Mouse (Mus musculus): ENCODE measurements around the gene Gm20388.

The Gm20388 gene

DNA sequence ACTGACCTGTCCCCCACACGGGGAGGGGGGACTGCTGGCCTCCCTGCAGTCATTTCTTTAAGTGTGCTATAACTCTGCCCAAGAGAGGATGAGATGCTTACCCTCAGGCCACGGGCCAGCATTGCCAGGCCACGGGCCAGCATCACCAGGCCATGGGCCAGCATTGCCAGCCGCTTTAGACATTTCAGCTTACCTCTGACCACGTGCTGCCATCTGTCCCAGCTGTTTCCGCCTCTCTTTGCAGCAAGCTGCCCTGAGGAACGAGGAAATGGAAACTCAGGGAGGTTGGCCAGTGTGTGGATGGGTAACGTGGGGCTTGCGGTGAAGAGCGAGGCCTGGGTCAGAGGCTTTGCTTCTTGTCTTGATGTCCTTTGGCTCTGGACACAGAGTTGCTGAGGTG is 770.5 kb downstream of the Gm20388 start:
- DNase-seq, result no peak

DNA sequence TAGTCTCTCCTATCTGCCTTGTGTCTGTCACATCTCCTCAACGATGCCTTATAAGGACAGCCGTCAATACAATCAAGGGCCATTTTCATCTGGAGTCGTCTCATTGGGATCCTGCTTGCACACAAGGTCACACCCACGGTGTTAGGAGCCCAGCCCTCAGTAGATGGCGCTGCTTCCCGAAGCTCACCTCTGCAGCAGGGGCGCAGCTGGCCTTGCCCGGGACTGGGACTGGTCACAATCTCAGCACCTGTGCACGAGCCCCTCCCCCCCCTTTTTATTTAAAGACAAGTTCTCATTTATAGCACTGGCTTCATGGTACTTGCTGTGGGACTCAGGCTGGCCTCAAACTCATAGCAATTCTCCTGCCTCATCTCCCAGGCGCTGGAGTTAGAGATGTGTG is 773.0 kb downstream of the Gm20388 start:
- DNase-seq, result no peak

DNA sequence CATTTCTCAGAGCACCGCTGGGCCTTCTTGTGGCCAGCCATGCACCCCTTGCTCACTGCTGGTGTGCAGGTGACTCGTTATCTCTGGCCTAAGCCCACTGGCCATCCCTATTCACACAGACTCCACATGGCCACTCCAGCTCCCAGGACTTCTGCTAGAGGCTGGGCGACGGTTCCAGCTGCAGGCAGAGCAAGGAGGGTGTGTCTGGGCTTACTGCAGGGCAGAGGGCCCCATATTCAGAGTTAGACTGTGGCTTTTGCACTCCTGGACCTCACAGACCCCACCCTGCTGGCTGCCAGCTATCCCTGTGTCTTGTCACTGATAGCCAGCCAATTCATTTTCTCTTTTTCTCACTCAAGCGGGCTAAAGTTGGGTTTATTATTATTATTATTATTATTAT is 773.4 kb downstream of the Gm20388 start:
- DNase-seq, result no peak

DNA sequence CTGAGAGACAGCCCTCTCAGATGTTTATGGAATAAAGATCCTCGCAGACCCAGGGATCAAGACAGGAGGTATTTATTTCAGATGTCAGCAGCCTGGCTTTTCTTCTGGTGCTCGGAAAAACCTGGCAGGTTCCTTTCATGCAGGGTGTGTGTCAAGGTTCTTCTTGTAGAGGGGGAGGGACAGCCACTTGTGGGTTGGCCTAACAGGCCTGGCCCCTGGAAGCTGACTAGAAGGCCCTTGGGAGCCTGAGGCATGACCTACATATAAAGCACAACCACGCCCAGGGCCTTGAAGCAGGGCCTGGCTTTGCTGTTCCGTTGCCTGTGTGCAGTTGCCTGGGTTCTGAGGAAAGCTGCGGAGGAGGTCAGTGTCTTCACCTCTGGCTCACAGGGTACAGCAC is 774.5 kb downstream of the Gm20388 start:
- no peak for DNase-seq

DNA sequence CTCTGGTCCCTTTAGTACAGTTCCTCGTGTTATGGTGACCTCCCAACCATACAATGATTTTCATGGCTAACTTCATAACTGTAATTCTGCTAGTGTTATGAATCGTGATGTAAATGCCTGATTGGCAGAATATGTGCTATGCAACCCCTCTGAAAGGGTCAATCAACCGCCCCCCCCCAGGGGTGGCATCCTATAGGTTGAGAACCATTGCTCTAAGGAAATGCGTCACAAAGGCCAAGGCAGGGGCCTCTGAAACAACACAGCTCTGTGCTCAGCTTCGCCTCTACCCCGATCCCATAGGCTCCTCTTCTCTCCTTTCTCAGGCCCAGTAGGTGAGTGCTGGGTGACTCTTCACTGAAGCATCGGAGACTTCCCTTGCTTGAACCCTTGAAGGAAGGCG is 775.0 kb downstream of the Gm20388 start:
- no peak for DNase-seq

DNA sequence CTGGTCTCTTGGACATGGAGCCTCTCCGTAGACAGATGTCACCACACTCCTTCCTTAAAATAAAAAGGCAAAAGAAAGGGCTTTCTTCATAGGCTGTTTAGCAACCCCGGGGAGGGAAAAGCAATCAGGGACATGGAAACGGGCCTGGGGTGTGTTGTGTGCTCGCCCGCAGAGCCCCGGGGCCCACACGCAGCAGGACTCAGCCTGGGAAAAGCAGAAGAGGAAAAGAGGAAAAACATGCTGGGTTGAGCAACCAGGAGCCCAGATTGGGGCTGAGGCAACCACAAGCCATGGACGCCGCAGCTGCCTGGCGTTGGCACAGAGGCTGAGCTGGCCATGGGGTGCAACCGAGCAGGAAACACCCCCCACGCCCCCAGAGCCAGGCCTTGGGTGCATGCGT is 775.4 kb downstream of the Gm20388 start:
- DNase-seq, result no peak

DNA sequence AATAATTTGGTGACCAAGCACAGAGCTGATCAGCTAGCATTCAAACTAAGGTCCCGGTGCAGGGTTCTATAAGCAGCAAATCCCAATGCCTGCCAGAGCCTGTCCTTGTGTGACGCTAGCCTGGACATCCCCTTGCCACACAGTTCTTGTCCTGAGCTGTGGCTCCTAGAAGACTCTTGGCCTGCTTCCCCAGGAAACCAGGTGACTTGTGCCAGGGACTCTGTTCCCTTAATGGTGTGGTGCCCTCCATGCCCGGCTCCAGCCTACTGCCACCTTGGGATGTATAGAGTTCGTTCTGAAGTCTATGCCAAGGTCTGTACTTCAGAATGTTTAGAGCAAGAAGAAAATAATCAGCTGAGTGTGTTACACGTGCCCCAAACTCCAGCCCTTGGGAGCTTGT is 775.9 kb downstream of the Gm20388 start:
- DNase-seq, result no peak

DNA sequence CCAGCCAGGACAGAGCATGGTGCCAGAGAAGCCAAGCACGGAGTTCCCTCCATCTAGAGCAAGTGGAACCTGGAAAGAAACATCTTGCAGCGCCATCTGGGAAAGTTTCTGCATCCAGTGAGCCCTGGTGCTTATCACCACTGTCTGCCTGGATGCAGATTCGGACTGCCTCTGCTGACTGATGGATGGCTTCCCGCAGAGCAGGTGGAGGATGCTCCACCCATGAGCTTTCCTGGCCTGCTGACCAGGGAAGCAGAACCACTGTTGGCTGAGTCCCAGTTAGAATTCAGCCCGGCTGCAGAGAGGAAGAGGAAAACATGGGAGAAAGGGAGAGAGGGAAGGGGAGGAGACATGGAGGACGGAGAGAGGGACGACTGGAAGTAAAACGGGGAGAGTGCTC is 777.1 kb downstream of the Gm20388 start:
- DNase-seq, result no peak

DNA sequence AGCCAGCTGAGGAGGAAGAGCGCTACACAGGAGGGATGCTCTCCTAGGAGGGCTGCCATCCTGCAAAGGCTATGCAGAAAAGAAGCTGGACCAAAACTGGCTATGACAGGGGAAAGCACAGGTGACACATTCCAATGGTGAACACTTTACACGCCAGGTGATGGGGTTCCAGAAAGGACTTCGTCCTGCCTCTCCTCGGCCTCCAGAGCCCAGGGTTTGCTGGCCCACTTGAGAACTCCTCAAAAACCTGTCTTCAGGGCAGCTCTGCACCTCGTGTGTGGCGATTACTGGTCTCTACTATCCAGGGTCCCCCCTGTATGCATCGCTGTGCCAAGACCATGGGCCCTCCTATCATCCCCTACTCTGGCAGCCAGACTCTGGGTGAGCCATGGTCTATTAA is 777.9 kb downstream of the Gm20388 start:
- DNase-seq, result no peak

DNA sequence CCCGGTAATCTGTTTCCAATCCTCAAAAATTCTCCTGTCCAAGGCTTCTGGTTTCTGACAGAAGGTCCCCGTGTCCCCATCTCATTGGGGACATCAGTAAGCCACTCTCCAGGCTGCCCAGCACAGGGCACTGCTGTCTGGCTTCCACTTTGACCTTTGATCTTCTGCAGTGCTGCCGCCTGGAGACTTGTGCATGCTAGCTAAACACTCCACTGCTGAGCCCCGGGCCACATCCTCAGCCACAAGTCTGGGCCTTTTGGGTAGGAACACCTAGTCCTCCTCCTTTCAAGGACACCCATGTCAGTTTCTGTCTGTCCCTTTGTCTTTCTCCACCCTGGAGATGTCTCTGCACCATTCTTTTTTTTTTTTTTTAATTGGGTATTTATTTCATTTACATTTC is 782.3 kb downstream of the Gm20388 start:
- DNase-seq, result no peak

DNA sequence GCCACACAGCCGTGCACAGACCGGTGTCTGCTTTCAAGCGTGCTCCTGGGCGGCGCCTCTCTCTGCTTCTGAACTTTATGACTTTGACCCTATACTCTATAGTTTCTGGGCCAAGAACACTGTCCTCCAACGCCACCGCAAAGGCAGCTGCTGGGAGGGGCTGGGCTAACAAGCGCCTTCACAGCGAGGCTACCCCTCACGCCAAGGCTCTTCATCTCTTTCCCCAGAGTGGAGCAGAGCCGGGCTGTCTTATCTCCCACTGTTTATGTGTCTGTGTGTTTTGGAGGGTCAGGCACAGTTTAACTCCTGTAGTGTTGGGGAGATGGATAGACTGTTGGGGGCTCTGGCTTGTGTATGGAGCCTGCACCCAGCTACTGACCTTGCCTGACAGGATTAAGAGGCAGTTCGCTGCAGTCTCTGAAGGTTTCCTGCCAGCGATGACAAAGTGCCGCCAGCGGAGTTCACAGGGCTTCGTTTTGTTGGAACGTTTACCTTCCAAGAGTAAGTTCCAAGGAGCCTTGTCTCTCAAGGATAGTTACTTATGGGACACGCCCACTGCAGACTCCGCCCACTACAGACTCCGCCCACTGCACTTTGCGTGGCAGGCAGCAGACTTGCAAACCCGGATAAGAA is 783.3 kb downstream of the Gm20388 start:
- no peak for DNase-seq

DNA sequence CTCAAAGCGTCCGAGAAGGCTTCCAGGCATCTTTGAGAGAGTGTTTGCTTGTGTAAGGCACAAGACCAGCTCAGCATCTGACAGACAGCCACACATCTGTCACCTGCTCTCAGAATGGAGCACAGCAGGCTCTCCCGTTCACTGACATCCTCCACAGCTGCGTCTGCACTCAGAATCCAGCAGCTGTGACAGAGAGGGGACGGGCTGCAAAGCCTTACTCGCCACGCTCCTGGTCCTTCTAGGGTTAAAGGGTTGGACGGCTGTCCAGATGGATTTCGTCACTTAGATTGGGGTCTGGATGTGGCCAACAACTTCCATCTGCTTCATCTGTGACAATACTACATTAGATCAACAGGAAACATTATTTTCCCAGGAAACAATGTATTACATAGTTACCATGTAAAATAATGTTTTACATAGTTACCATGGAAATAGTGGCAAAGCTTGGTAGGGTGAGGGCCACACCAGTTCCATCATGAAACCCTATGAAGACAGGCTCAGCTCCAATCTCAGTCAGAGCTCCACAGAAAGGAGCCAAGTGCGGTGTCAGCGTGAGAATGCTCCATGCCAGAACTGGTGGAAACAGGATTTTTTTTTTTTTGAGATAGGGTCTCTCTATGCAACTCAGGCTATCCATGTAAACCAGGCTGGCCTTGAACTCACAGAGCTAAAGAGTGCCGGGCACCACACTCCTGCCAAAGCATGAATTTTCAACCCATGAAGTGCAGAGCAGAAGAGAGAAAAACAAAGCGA is 785.9 kb downstream of the Gm20388 start:
- DNase-seq, result no peak

DNA sequence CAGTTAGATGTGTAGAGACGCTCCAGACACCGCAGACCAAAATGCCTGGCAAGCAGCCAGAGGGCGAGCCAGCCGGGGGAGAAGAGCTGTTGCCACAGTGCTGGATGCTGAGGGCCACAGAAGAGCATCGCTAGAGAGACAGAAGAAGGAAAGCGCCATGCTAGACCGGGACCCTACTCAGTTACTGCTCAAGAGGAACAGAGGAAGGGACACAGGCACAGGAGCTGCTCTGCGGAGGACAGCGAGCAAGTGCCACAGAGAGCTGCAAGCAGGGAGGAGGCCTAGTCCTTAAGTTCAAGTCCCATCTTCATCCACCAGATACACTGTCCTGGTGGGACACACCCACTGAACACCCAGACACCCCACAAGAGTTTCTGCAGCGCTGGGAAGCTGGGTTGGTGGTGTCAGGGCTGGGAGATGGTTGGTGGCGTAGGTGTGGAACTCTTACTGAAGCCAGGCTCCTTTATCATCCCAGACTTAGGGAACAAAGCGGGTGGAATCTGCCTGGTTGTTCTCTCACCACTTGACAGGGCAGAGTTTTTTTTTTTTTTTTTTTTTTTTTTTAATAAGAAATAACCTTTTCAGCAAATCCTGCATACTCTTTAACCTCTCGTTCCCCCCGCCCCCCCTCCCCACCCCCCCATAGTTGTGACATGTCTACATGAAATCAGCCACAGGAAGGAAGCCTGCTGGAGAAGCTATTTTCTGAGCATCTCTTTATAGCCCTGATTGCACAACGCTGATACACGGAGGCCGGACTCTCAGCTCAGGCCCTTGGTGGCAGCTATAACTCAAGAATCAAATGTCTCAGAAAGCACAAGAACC is 786.7 kb downstream of the Gm20388 start:
- DNase-seq, result no peak

DNA sequence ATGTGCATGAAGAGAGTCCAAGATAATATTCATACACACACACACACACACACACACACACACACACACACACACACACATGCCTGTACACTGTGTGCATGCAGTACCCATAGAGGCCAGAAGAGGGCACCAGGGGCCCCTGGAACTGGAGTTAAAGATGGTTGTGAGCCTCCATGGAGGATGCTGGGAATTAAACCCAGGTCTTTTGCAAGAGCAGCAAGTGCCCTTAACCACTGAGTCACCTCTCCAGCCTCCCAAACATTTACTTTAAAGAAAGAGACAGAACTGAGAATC is 787.3 kb downstream of the Gm20388 start:
- no peak for DNase-seq

DNA sequence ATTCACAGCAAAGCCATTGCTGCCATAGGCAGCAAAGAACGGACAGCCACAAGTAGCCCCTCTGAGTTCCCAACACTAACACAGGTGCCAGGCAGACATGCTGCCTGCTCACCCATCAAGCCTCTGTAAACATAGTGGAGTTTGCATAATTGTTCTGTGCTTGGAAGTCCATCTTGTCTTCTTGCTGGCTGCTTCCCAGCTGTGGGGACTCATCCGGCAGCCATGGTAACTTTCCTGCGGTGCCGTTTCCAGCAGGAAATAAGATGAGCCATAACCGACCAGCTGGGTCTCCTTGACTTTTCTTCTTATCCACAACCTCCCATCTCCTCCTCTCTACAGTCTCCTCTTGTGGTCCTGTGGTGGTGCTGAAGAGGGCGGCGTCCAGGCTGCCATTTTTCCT is 787.8 kb downstream of the Gm20388 start:
- no peak for DNase-seq

DNA sequence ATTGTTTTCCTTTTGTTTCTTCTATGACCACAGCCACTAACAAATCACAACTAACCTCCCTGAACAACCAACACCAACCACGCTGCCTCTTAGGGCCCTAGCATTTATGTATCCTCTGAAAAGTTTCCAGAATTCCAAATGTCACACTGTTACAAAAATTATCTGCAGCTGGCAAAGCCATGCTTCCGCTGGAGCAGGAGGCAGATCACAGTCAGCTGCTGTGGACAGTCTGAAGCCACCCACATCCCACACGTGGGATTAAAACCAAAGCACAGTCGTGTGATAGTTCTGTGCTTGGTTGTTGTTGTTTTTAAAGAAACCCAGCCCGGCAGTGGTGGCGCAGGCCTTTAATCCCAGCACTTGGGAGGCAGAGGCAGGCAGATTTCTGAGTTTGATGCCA is 788.4 kb downstream of the Gm20388 start:
- no peak for DNase-seq

DNA sequence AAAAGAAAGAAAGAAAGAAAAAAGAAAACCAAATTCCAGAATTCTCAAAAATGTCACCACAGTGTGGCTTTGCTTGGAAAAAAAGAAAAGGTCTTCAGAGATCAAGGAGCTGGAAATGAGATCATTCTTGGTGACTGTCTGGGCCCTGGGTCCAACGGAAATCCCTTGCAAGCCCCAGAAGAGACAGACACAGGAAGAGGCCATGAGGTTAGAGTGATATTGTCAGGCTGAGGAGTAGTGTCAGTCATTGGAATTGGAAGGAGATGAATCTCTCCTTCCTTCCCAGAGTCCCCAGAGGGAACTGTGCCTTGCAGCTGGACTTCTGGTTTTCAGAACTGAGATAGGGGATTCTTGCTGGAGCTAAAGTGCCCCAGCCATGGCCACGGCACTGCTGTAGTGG is 788.9 kb downstream of the Gm20388 start:
- DNase-seq, result no peak

DNA sequence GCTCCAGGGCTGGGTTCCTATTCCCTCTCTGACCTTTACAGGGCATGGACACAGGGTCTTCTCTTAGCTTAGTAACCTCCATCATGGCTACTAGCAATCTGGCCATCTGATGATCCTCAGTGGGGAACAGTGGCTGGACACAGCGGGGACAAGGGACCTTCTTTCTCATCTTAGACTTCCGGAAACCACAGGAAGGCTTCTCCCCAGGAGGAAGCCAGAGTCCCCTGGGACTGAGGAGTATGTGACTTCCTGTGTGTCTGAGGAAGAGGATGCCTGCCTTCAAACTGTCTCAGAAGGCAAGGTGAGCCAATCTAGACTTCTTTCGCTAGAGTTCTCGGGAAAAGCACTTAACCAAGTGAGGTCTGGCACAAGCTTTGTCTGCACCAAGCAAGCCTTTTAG is 789.4 kb downstream of the Gm20388 start:
- DNase-seq, result no peak

DNA sequence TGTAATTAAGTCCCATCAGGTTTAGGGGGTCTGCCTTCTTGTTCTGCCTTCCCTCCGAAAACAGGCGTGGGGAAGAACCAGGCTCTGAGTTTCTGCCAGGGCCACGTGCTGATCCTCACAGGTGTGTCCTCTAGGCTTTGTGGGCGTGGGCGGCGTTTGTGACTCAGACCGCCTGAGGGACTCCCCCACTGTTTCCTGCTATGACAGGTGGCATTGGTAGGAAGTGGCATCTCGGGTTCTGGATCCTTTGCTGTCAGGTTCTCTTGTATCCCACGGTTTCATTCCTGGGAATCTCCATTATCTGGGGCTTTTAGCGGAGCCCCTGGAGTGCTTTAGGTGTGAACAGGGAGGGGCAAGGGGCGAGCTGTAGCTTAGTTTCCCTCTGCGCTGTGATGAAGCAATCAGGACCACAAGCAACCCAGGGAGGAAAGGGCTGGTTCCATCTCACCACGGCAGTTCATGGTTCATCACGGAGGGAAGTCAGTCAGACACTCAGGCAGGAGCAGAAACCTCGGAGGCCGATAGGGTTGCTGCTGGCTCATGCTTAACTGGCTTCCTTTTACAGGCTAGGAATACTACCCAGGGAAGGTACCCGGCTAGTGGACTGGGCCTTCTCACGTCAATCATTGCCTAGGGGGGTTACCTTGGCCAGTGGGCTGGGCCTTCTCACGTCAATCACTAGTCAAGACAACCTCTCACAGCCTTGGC is 791.3 kb downstream of the Gm20388 start:
- DNase-seq, result peak; percentile 12

DNA sequence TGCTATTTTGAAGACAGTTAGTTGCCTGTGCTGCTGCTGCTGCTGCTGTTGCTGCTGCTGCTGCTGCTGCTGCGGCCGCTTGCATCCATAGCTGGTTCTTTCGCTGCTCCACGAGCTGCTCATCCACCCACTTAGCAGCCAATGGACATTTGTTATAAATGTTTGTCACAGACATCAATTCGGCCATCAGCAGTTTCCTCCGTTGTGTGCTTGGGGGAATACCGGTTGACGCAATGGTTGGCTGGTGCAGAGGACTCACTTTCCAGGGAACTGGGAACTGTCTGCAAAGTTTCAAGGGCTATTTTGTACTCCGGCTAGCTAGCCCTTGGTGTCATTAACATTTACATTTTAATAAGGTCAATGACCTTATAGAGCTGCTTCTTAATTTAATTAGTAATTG is 793.6 kb downstream of the Gm20388 start:
- DNase-seq, result no peak

DNA sequence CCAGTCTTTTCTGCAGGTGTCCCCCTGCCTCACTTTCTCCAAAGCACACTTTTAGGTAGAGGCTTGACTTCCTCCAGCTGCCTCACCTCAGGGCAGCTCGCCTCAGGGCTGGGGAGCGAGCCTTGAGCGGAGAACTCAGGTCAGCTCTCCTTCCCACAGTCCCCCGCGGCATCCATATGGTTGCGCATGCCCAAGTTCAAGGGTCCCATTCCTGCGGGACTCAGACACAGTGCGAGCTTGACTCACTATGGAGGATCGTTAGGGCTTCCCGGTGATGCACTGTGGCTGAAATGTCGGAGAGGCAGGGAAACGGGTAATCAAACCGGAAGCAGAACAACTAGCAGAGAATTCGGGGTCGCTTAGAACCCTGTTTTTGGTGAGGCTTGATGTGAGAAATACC is 794.5 kb downstream of the Gm20388 start:
- DNase-seq, result no peak

DNA sequence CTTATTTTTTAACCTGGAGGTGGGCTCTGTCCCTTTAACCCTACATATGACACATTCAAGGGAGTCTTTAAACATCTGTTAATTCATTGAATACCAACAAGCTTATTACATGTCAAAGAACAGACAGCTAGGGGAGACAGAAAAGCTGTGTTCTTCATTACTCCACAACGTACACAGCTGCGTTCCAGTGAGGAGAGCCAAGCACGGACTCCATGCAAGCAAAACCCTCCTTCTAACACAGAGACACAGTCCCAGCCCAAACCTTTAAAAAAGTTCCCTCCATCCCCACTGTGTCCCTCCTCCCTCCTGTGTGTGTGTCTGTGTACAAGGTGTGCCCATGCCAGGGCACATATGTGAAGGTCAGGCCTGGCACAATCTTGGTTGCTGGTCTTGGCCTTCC is 795.6 kb downstream of the Gm20388 start:
- no peak for DNase-seq

DNA sequence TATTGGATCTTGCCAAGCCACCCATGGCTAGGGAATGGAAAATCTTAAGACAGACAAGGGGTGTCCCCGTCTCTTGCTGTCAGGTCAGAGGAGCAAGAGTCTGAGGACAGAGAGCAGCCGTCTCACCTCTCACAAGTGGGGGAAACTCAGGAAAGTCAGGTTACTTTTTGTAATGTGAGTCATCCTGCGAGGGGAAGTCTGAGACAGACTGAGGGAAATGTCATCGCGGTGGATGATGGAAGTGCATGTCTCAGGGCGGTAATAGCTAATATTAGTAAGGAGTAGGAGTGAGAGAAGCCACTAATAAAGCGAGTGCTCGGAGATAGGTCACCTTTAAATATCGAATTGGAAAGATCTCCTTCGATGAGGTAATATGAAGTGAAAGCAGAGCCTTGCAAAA is 798.5 kb downstream of the Gm20388 start:
- no peak for DNase-seq

DNA sequence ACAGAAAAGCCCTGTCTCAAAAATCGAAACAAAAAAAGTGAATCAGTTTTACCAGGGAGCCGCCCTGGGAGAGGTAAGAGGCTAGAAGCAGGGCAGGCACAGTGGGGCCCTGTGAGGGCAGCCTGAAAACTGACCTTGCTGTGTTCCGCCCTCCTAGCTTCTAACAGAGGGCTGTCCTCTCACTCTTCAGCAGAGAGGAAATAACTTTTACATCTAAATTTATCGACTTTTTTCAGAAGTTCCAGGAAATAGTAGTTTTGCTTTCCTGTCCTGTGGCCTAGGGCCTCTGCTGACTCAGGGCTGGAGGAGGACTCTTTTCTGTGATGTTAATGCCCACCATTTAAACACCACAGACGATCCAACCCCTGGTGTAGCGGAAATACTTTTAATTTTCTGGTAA is 804.6 kb downstream of the Gm20388 start:
- no peak for DNase-seq
